Mouse (Mus musculus) embryonic fibroblast, embryonic 13.5 days (primary cell): ENCODE results near the gene Olfr555.

Source experiments
- CTCF ChIP-seq: IDR thresholded peaks from 2 replicates; pipeline ENCODE4 v1.5.1; 2011; ENCODE audit warnings: mild to moderate bottlenecking, control low read depth, low read length, moderate library complexity, borderline replicate concordance; ENCODE audit not compliant: insufficient read depth
- POLR2A ChIP-seq: IDR thresholded peaks from 2 replicates; pipeline ENCODE4 v1.6.1; 2011; ENCODE audit warnings: low read depth, mild to moderate bottlenecking, control low read depth, low read length, moderate library complexity

- TF ChIP-seq POLR2A (no peak), CTCF (peak; percentile 30; the same call in 1 of the 2 replicates)
Observed at GRCm38 (mm10) chr7:102695358-102696125, 36.9 kb downstream of the Olfr555 start, which contains the start of gene Olfr557.
